Mouse (Mus musculus): ENCODE results near the gene Cd248.

Gene Cd248

GRCm38 (mm10) chr19:5067867-5068569 is at the start of gene Cd248:
Gene Cd248 (plus strand): TSS chr19:5068078.
- CTCF ChIA-PET: interaction anchor here (0.5 to 0.7 kb wide), 2 partner anchors 18 to 1060 kb away, joined by 3 read pairs; partner anchors contain the start of genes Rin1 and Snx15

- CTCF ChIA-PET: interaction anchor here (1.1 kb wide), 1 partner anchor 61 kb away, joined by 4 read pairs; no protein-coding TSS in a partner anchor
These were observed 49.7 kb upstream of the Cd248 start for GRCm38 (mm10) chr19:5018191-5018590.

DNA sequence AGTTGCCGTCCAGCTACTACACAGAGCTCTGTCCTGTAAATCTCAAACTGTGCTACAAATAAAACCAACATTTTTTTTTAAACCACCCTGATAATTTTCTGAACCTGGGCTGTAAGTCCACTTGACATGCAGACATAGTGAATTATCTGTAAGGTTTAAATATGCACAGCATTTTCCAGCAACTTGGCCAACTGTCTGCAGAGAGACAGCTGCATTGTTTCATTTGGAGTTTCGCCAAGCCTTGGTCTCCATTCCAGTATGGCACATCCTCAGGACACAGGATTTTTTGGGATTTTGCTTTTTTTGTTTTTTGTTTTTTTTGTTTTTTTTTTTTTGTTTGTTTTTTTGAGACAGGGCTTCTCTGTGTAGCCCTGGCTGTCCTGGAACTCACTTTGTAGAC is 46.5 kb upstream of the Cd248 start:
- CTCF ChIA-PET: interaction anchor here (0.5 to 0.6 kb wide), 2 partner anchors 17 to 345 kb away, joined by 3 to 5 read pairs; partner anchors contain the start of genes AC124502.3 and B4gat1

DNA sequence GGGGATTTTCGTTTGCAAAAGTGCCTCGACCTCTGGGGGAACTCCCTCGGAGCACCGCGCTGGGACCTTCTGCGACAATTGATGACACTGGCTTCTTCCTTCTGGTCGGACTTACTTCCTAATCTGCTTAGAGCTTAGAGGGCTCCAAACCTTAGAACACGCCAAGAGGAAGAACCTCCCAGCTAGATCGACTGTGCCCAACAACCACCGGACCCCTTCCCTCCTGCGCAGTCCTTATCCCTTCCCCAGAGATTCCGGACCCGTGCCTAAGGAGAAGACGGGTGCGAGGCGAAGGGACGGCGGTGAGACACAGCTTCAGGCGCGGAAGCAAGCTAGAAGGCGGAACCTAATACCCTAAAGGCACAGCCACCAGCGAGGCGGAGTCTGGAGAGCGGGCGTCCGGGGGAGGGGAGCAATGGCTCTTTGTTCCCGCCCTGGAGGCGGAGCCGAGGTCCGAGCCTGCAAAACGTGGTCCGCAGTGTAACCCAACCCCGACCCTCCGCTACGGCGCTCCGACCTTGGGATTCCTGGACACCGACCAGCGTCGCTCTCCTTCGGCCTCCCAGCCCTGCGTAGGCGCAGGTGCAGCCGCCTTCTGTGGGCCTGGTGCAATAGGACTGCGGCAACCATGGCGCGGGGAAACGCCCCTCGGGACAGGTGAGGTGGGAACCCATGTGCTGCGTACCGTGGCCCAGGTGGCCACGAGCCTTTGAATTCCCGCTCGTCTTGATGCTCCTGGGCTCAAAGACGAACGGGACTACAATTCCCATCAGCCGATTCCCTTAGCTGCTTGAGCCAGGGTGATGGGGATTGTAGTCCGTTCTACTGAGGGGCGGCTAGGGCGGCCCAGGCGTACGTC is 44.0 kb upstream of the Cd248 start, which contains the start of gene Slc29a2:
Gene Slc29a2, plus strand, starts transcription at position 240 of the 859 bp plus-strand sequence.
- CTCF ChIA-PET: no interaction called here

DNA sequence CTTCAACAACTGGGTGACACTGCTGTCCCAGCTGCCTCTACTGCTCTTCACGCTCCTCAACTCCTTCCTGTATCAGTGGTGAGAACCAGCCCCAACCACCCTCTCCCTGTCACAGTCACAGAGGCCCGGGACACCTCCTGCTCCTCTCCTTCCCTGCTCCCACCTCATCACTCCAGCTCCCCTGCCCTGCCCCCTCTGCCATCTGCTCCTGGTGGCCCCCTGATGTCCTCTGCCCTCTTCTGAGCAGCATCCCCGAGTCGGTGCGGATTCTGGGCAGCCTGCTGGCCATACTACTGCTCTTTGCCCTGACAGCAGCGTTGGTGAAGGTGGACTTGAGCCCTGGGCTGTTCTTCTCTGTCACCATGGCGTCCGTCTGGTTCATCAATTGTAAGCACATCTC is 41.8 kb upstream of the Cd248 start:
- CTCF ChIA-PET: no interaction called here

DNA sequence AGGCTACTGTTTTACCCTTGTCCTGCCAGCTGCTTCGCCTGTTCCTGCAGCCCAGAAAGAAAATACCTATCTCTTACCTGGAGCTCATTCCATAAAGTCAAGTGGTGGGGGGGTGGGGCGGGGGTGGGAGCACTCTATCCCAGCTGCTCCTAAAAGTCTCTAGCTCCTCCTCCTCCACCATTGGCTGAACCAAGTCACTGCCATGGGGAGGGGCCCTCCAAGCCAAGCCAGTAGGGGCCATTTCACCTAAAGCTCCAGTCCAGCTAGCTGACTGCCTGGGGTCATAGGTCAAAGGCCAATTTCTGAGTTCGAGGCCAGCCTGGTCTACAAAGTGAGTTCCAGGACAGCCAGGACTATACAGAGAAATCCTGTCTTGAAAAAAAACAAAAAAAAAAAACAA is 35.2 kb upstream of the Cd248 start:
- CTCF ChIA-PET: interaction anchor here (1.0 kb wide), 1 partner anchor 10 kb away, joined by 4 read pairs; no protein-coding TSS in a partner anchor

DNA sequence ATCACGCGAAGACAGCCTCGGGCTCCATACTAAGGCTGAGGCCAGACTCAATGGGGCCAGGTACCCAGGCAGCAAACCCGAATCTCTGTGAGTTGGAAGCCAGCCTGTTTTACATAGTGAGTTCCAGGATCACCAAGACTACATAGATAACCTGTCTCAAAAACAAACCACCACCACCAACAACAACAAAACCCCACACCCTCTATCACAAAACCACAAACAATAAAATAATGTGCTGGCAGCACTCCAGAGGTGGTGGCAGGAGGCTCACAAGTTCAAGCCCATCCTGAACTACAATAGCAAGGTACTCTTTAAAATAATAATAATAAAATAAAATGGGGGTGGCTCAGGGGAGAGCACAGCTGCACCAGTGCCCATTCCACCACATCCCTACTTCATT is 31.3 kb upstream of the Cd248 start:
- CTCF ChIA-PET: no interaction called here

DNA sequence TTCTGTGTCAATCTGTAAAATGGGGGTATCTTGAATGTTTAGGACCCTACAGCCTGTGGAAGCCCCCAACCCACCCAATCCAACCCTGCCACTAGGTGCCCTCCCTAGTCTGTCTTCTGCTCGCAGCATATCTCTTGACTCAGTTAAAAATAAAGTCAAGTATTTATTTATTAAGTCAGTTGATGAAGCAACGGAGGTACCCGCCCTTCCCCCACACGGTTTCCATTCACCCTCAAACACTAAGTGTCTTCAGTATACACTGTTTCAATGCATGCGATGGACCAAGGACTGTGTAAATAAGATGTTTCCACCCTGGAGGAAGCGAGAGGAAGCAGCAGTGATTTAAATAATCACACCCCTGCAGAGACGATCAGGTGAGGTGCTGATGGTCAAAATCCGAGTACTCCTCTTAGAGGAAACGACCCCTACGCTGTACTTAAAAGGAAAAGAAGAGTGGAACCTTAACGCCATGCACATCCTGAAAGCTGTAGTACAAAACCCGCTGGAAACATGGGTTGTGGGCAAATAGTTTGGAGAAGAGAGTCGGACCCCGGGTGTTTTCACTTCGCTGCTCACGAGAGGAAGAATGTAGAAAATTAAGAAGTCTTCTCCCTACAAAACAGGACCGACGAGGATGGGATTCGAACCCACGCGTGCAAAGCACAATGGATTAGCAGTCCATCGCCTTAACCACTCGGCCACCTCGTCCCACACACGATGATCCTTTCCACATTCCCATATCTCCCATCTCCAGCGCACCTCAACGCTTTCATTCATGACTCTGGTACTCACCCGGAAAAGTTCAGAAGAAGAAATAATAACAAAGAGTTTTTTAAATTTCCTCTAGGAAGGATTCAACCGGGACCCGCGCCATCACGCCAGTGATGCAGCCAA is 30.0 kb upstream of the Cd248 start:
- CTCF ChIA-PET: no interaction called here

GRCm38 (mm10) chr19:5038709-5039156 is 29.1 kb upstream of the Cd248 start, which contains the start of the genes B4gat1 and AC124502.3:
Gene B4gat1 (plus strand): TSS chr19:5038826.
Gene AC124502.3 (plus strand): TSS chr19:5038891.
- CTCF ChIA-PET: interaction anchor here (0.7 kb wide), 1 partner anchor 17 kb away, joined by 5 read pairs; no protein-coding TSS in a partner anchor

- CTCF ChIA-PET: no interaction called here
These were observed 28.4 kb upstream of the Cd248 start for GRCm38 (mm10) chr19:5039301-5040114.

GRCm38 (mm10) chr19:5040862-5041523 is 26.9 kb upstream of the Cd248 start, which contains the start of gene Brms1:
Gene Brms1 (plus strand): TSS chr19:5041354.
- CTCF ChIA-PET: interaction anchor here (1.1 kb wide), 1 partner anchor 13 kb away, joined by 4 read pairs; no protein-coding TSS in a partner anchor

DNA sequence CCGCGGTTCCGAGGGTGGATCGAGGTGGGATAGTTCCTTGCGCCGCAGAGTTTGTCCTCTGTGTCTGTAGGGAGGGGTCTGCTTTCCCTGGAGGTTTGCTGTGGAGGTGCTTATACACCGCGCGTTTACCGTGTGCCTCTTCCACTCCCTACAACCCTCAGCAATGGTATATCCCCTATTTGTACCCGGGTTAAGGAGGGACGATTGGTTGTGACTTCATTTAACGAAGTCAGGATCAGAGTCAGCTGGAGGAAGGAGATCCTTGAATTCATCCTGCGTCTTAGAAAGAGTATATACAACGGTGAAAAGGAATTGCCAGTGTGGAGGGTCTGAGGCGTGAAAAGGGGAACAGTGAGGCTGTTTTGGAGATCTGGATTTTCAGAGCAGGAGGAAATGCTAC is 26.3 kb upstream of the Cd248 start:
- CTCF ChIA-PET: interaction anchor here (1.1 kb wide), 1 partner anchor 12 kb away, joined by 4 read pairs; no protein-coding TSS in a partner anchor

DNA sequence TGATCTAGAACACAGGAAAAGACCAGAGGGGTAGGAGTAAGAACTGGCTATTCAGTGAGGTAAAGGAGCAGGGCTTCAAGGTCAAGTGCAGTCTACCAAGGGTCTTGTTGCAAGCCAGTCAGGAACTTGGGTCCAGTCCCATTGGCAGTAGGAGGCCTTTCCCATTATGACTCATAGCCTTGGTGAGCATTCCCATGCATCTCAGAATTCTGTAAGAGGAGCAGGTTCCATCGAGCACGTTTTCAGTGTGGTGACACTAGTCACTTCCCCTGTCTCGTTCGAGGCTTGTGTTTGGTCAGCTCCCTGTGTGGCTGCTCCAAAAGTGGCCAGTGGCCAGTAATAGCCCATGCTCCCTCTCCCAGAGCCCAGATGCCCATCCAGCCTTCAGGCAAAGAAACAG is 22.3 kb upstream of the Cd248 start:
- CTCF ChIA-PET: no interaction called here

DNA sequence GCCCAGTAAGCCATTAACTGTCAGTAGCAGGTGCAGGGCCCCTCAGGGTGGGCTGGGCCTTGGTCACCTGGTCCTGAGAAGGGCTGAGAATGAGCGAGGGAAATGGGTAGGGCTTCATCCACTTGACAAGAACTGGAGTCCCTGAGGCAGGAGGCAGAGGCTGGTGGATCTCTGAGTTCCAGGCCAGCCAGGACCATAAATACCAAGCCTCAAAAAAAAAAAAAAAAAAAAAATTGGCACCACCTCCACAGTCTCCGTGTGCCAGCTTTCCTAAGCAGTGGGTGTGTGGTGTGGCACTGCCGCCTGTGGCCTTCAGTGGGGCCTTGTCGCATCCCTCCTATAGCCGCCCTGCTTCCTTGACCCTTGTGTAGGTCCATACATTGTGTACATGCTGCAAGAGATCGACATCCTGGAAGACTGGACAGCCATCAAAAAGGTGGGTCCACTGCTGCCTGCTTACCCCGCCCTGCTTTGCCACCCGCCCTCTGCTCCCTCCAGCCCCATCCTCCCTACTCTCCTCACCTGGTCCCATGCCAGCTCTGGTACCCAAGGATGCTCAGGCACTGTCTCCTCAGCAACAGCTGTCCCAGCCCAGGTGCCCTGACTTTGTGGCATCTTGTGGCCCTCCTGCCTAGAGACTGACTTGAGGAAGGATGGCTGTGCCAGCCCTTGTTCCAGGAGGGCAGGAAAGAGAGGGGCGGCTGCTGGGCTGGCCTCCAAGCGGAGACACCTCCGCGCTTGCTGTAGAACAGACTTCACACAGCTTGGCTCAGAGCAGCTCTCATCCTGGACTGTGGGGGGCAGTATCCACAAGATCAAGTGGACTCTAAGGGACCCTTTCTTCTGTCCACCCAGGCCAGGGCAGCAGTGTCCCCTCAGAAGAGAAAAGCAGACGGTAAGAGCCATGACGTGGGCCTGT is 19.5 kb upstream of the Cd248 start:
- CTCF ChIA-PET: no interaction called here

GRCm38 (mm10) chr19:5049325-5049724 is 18.6 kb upstream of the Cd248 start:
- CTCF ChIA-PET: interaction anchor here (0.5 kb wide), 1 partner anchor 862 kb away, joined by 3 read pairs; no protein-coding TSS in a partner anchor

- CTCF ChIA-PET: interaction anchor here (0.5 to 0.7 kb wide), 2 partner anchors 18 to 863 kb away, joined by 3 read pairs; partner anchors contain the start of gene Cd248
These were observed 17.6 kb upstream of the Cd248 start, which contains the start of gene Rin1 for GRCm38 (mm10) chr19:5050047-5050905. Gene Rin1 (plus strand): TSS chr19:5050481.

DNA sequence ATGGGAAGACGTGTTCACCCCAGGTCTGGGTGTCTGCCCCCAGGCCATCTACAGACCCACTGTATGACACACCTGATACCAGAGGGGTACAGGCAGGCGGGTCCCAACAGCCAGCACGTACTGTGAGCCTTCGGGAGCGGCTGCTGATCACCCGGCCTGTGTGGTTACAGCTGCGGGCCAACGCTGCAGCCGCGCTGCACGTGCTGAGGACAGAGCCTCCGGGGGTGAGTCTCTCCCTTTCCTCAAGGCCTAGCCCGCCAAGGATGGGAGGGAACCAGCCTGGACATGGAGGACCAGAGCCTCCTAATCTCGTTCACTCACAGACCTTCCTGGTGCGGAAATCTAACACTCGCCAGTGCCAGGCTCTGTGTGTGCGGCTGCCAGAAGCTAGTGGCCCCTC is 16.8 kb upstream of the Cd248 start:
- CTCF ChIA-PET: interaction anchor here (0.6 kb wide), 1 partner anchor 551 kb away, joined by 3 read pairs; the partner anchor contains the start of gene Rnaseh2c

Measured in spleen, embryonic (tissue).